Mouse (Mus musculus): ENCODE measurements at regions not wholly inside any gene's neighbourhood (a gene's known extent, or its start where the extent isn't known, plus 50 kb on each side); places are given as distances from the start of the nearest gene placed in this dataset.
"Not testable (repeated sequence)": the region's sequence is repeated elsewhere in the genome, so short reads cannot be mapped to it uniquely, and the experiment has no call there.

DNA sequence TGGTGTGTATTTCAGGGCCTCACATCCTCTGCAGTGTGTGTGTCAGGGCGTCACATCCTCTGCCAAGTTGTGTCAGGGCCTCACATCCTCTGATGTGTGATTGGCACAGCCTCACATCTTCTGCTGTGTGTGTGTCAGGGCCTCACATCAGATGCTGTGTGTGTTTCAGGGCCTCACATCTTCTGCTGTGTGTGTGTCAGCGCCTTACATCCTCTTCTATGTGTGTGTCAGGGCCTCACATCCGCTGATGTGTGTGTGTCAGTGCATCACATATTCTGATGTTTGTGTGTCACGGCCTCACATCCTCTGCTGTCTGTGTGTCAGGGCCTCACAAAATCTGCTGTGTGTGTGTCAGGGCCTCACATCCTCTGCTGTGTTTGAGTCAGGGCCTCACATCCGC, 168.7 kb downstream of the Asmt start:
- TF ChIP-seq GATA1, TAL1 (IDR thresholded peaks at IDR 0.05; ENCODE audit: low read length): not testable (repeated sequence)
